Mouse (Mus musculus): ENCODE measurements around the gene Adam15. TPM values are rescaled to one million over a fixed set of nuclear protein-coding genes. Genes with fewer than 3 reads are reported as not detected.

Gene Adam15
- polyA plus RNA-seq, 1 experiment = 0.50 TPM

DNA sequence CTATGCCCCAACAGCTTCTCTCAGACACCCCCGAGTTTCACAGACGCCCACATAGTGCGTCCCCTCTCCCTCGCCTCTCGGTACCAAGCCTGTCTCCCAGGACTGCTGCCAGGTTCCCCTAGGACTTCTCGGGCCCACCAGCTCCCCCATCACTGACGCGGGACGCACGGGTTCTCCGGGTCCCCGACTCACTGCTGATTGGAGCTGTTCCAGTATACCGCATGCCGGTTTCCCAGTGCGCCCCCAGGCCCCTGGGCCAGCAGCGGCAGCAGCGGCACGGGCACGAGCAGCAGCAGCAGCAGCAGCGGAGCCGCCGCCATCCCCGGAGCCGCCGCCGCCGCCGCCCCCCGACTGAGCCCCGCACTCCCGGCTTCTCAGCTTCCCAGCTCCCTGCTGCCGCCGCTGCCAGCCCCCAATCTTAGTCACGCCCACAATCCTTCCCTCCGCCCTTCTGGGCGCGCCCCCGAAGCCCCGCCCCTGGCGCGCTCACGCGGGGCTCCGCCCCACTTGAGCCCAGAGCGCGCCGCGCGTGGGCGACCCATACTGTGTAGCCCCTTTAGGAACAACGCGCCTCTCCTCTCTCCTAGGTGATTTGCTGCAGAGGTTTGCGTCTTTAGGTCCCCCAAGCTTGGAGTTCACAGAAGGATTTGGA, 27.2 kb downstream of the Adam15 start, which contains the start of gene Efna3:
TSS of gene Efna3 (minus strand) at position 452 of the 652 bp plus-strand sequence.
- Histone ChIP-seq H3K9me3 (ENCODE audit: control insufficient read depth, low read length) (peaks cover 10% of the 10 kb centered on the region; the same call in 1 of the 2 replicates), H3K27me3 (ENCODE audit: control insufficient read depth) (peaks cover 83% of the 10 kb centered on the region), H3K4me1 (ENCODE audit: control insufficient read depth) (peaks cover 10% of the 10 kb centered on the region), H3K4me3 (replicated peaks) (no peak within 1 kb of the TSS), H3K36me3 (ENCODE audit: control insufficient read depth) (no peaks in the 10 kb centered on the region)
- TF ChIP-seq GATA1 (IDR thresholded peaks at IDR 0.05; ENCODE audit: low read length) (no peak), TAL1 (IDR thresholded peaks at IDR 0.05; ENCODE audit: low read length) (no peak)

DNA sequence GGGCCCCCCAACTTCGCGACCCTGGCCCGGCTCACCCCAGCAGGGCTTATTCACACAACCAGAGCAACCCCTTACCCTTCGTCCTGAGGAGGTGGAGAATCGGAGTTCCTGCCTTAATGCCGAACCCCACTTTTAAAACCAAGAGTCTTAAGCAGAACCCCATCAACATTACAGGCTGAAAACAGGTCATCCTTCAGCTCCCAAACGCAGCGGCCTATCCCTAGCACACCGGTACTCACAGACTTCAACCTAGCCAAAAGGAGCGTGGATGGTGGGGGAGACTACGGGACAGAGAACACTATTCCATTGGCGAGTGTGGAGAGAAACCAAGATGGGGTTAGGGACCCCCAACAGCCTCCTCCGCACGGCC, 27.7 kb downstream of the Adam15 start:
- TF ChIP-seq GATA1 (IDR thresholded peaks at IDR 0.05; ENCODE audit: low read length) (no peak), TAL1 (IDR thresholded peaks at IDR 0.05; ENCODE audit: low read length) (no peak)
- H3K4me3 ChIP-seq (replicated peaks) = no peak overlapping the region

DNA sequence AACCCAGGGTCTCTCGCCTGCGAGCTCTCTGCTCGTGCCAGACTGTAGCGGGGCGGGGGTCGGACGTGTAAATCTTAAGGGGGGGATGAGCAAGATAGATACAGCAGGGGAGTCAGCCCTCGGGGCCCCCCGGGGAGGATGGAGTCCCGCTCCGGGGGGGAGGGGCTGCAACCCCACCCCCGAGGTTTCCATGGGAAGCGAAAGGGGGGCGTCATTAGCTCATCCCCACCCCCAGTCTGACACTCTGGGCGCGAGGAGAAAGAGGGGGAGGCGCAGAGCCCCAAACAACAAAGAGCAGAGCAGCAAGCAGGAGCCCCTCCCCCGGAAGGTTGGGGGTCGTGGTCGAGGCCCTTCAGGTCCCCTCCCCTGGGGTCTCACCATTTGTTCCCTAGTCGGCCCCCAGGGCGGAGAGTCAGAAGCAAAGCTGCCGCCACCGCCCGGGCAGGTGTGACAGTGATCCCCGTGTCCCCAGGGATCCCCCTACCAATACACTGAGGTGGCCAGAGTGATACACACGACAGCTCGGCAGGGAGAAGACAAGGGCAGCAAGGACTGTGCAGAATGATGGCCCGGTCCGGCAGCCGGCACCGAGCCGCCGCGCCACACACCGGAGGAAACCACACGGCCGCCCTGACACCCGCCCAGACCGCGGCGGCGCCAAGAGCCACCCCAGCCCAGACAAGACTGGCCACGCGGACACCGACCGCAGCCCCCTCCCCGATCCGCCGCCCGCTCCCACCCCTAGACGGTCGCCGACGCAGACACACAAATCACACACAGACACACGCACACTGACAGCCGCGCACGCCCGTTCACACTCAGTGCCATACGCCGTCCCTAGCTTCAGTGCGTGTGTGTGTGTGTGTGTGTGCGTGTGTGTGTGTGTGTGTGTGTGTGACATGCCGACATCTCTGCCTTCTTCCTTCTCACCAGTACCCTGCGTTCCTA, 28.3 kb downstream of the Adam15 start:
- peaks cover 10% of the 10 kb centered on the region; the same call in 1 of the 2 replicates for H3K9me3 ChIP-seq (ENCODE audit: control insufficient read depth, low read length)
- H3K36me3 ChIP-seq (ENCODE audit: control insufficient read depth) = no peaks in the 10 kb centered on the region
- TF ChIP-seq TAL1 (IDR thresholded peaks at IDR 0.05; ENCODE audit: low read length) (no peak), GATA1 (IDR thresholded peaks at IDR 0.05; ENCODE audit: low read length) (no peak)
- H3K27me3 ChIP-seq (ENCODE audit: control insufficient read depth) = peaks cover 88% of the 10 kb centered on the region
- H3K4me3 ChIP-seq (replicated peaks) = no peak overlapping the region
- H3K4me1 ChIP-seq (ENCODE audit: control insufficient read depth) = peaks cover 10% of the 10 kb centered on the region

More for the DNA sequence above, 27.7 kb downstream of the Adam15 start:
- no peaks in the 10 kb centered on the region for H3K36me3 ChIP-seq (ENCODE audit: control insufficient read depth)
- H3K4me1 ChIP-seq (ENCODE audit: control insufficient read depth) = peaks cover 10% of the 10 kb centered on the region
- peaks cover 84% of the 10 kb centered on the region for H3K27me3 ChIP-seq (ENCODE audit: control insufficient read depth)
- peaks cover 10% of the 10 kb centered on the region; the same call in 1 of the 2 replicates for H3K9me3 ChIP-seq (ENCODE audit: control insufficient read depth, low read length)

DNA sequence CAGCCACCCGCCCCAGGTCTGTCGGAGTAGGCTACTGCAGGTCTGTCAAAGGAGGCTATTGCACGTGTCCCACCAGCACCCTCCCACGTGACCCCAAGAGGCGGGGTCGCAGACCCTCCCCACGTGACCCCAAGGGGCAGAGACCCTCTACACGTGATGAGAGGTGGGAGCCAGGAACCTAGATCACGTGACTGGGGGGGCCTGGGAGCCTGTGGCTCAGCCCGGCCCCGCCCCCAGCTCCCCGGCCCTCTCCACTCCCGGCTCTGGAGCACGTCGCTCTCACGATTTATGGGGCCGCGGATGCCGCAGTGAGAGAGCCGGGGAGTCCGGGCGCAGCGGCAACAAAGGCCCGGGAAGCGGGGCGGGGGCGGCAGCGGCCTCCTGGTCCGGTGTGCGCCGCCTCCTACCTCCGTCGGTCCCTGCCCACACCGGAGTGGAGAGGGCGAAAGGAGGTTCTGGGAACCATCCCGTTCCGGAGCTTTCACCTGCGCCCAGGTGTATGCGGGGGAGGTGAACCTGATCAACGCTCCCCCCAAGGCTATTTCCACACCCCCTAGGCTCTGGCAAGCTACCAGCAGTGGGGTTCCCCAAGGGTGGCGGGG, 29.1 kb downstream of the Adam15 start:
- no peak overlapping the region for H3K4me3 ChIP-seq (replicated peaks)
- peaks cover 9% of the 10 kb centered on the region for H3K4me1 ChIP-seq (ENCODE audit: control insufficient read depth)
- no peak for TF ChIP-seq TAL1 (IDR thresholded peaks at IDR 0.05; ENCODE audit: low read length)
- no peak for TF ChIP-seq GATA1 (IDR thresholded peaks at IDR 0.05; ENCODE audit: low read length)
- peaks cover 90% of the 10 kb centered on the region for H3K27me3 ChIP-seq (ENCODE audit: control insufficient read depth)
- no peaks in the 10 kb centered on the region for H3K36me3 ChIP-seq (ENCODE audit: control insufficient read depth)
- H3K9me3 ChIP-seq (ENCODE audit: control insufficient read depth, low read length) = peaks cover 10% of the 10 kb centered on the region; the same call in 1 of the 2 replicates

DNA sequence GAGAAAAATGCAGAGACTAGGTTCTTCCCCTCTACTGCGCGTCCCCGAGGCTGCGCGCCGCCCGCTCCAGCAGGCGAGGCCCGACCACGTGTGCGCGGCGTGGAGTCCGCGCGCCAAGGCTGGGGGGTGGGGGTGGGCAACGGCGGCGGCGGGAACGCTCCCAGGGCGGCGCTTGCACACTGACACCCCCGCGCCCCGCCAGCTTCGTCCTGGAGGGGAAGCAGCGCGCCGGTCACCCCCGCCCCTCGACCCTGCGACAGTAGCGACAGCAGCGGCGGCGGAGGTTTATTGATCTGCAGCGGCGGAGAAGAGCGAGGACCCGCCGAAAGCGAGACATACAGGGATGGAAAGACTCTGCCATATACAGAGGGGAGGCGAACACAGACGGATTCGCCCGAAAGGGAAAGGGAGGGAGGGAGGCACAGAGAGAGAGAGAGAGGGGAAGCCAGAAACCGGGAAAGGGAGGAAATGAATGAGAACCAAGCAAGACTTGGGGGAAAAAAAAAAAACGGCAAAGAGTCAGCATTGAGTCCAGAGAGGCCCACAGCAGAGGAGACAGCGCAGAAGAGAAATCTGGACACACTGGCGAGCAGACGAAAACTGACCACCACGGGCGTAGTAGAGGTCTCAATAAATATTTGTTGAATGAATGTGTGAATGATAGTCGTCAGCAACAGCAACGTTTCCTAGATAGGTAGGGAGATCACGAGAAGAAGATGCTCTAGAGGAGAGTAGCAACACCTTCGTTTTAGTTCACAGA, 30.0 kb downstream of the Adam15 start:
- TF ChIP-seq TAL1 (IDR thresholded peaks at IDR 0.05; ENCODE audit: low read length) (no peak), GATA1 (IDR thresholded peaks at IDR 0.05; ENCODE audit: low read length) (no peak)
- Histone ChIP-seq H3K4me3 (replicated peaks) (no peak overlapping the region), H3K4me1 (ENCODE audit: control insufficient read depth) (peaks cover 11% of the 10 kb centered on the region), H3K36me3 (ENCODE audit: control insufficient read depth) (no peaks in the 10 kb centered on the region), H3K27me3 (ENCODE audit: control insufficient read depth) (peaks cover 92% of the 10 kb centered on the region), H3K9me3 (ENCODE audit: control insufficient read depth, low read length) (peaks cover 10% of the 10 kb centered on the region; the same call in 1 of the 2 replicates)

DNA sequence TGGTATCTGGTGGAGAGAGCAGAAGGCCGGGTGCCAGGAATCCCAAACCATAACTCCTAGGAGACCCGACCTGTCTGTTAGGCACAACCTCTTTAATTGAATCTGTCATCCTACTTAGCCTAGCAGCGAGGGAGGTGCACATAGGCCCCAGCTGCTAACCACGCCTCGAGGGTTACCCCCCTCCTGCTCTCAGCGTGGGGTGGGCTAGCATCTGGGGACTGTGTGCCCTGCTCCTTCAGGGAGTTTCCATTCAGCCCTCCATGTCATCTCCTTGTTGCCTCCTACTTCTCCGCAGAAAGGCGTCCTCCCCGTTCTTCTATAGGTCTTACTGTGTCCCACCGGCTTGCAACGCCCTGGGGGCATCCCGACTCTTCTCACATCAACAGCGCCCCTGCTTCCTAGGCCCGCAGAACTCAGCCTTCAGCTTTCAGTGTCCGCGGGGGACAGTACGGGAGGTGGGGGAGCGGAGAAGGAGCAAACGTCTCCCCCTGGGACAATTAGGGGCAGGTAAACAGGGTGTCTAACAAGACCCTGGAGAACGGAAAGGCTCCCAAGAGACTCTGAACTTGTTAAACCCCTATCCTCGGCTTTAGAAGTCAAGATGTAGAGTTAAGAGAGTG, 30.7 kb downstream of the Adam15 start:
- no peak for TF ChIP-seq TAL1 (IDR thresholded peaks at IDR 0.05; ENCODE audit: low read length)
- no peak for TF ChIP-seq GATA1 (IDR thresholded peaks at IDR 0.05; ENCODE audit: low read length)
- Histone ChIP-seq H3K9me3 (ENCODE audit: control insufficient read depth, low read length) (peaks cover 10% of the 10 kb centered on the region; the same call in 1 of the 2 replicates), H3K27me3 (ENCODE audit: control insufficient read depth) (peaks cover 89% of the 10 kb centered on the region), H3K4me3 (replicated peaks) (no peak overlapping the region), H3K36me3 (ENCODE audit: control insufficient read depth) (no peaks in the 10 kb centered on the region), H3K4me1 (ENCODE audit: control insufficient read depth) (peaks cover 11% of the 10 kb centered on the region)

DNA sequence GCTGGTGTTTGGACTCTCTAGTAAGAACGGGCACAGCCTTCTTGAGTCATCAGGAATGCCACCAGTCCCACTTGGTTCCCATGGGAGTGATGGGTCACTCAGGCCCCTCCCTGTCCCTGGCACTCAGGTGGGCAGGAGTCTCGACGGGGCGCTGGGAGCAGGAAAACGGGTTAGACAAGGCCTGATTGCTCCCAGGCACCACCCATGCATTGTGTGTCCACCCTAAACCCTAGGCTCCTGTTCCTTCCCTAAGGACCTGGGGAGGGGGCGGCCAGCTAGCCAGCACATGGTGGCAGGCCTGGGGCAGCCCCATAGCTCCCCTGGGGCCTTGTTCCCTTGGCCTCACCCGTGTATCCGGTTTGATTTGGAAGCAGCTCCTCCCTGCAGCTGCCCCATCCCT, 31.5 kb downstream of the Adam15 start:
- Histone ChIP-seq H3K9me3 (ENCODE audit: control insufficient read depth, low read length) (peaks cover 10% of the 10 kb centered on the region; the same call in 1 of the 2 replicates), H3K4me1 (ENCODE audit: control insufficient read depth) (peaks cover 11% of the 10 kb centered on the region), H3K4me3 (replicated peaks) (no peak overlapping the region), H3K36me3 (ENCODE audit: control insufficient read depth) (no peaks in the 10 kb centered on the region), H3K27me3 (ENCODE audit: control insufficient read depth) (peaks cover 82% of the 10 kb centered on the region)
- TF ChIP-seq GATA1 (IDR thresholded peaks at IDR 0.05; ENCODE audit: low read length) (no peak), TAL1 (IDR thresholded peaks at IDR 0.05; ENCODE audit: low read length) (no peak)

DNA sequence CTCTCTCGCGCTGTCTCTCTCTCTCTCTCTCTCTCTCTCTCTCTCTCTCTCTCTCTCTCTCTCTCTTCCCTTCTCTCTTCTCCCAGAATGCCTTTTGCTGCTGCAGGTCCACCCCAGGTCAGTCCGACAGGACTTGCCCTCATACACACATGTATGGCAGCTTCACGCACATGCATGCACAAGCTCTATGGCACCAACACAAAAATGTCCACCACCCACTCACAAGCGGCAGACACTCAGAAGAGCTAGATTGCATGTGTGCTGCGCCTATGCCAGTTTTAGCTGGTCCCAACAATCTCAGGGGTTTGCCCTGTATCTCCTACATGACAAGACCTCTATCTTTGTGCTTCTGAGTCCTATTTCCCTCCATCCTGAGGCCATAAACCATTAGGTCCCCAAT, 32.5 kb downstream of the Adam15 start:
- Histone ChIP-seq H3K9me3 (ENCODE audit: control insufficient read depth, low read length) (peaks cover 10% of the 10 kb centered on the region; the same call in 1 of the 2 replicates), H3K36me3 (ENCODE audit: control insufficient read depth) (no peaks in the 10 kb centered on the region), H3K4me3 (replicated peaks) (no peak overlapping the region), H3K27me3 (ENCODE audit: control insufficient read depth) (peaks cover 71% of the 10 kb centered on the region), H3K4me1 (ENCODE audit: control insufficient read depth) (peaks cover 8% of the 10 kb centered on the region)
- TF ChIP-seq TAL1 (IDR thresholded peaks at IDR 0.05; ENCODE audit: low read length) (no peak), GATA1 (IDR thresholded peaks at IDR 0.05; ENCODE audit: low read length) (no peak)
